Mouse (Mus musculus): ENCODE measurements at regions not wholly inside any gene's neighbourhood (a gene's known extent, or its start where the extent isn't known, plus 50 kb on each side); places are given as distances from the start of the nearest gene placed in this dataset.
A peak's percentile ranks its signal among the peaks of the same experiment; 100 is the strongest.
"Not testable (repeated sequence)": the region's sequence is repeated elsewhere in the genome, so short reads cannot be mapped to it uniquely, and the experiment has no call there.

DNA sequence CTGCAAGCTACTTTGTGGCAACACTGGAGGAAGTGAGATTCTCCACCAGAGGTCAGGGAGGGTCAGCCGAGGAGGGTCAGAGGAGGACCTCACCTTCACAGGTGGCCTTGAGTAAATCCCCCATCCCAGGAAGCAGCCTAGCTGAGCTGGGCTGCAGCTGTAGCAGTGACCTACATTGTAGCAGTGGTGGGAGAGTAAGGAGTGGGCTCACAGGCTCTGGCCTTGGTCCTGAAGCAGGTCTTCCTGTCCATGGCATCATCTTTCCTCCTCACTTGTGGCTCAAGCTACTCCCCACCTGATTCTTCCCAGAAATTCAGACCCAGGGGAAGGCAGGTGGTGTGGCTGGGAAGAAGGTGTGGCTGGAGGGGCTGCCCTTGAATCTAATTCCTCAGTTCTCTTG is 84.3 kb downstream of the 1810013L24Rik start:
- H3K36me3 ChIP-seq; H3K9me3 ChIP-seq; H3K4me2 ChIP-seq; H3K4me3 ChIP-seq; ATAC-seq (ENCODE audit: low FRiP score); H3K9ac ChIP-seq; H3K27me3 ChIP-seq; H3K27ac ChIP-seq: not testable (repeated sequence)
- 50% methylated on average over 1 of the region's 1 CpGs for WGBS
- peaks cover 11% of the 10 kb centered on the region for H3K4me1 ChIP-seq (replicated peaks)

DNA sequence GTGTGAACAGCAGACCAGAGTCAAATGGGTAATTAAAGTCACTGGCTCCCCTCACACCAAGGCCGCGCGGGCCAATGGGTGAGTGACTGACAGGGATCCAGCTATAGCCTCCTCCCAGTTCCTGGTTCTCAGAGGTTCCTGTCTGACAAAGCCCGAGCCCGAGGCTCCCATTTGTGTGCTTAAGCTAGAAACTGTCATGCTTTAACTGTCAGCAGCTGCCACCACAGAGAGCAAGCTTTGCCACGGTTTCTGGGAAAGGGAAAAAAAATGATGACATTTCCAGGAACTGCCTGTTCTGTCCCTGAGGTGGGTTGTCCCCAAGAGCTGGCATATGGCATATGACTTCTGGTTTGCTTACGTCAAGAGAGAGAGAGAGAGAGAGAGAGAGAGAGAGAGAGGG is 86.2 kb downstream of the 1810013L24Rik start:
- 31% methylated on average over 7 of the region's 7 CpGs for WGBS
- peak; percentile 46; the same call in 1 of the 2 replicates for ATAC-seq (ENCODE audit: low FRiP score)

DNA sequence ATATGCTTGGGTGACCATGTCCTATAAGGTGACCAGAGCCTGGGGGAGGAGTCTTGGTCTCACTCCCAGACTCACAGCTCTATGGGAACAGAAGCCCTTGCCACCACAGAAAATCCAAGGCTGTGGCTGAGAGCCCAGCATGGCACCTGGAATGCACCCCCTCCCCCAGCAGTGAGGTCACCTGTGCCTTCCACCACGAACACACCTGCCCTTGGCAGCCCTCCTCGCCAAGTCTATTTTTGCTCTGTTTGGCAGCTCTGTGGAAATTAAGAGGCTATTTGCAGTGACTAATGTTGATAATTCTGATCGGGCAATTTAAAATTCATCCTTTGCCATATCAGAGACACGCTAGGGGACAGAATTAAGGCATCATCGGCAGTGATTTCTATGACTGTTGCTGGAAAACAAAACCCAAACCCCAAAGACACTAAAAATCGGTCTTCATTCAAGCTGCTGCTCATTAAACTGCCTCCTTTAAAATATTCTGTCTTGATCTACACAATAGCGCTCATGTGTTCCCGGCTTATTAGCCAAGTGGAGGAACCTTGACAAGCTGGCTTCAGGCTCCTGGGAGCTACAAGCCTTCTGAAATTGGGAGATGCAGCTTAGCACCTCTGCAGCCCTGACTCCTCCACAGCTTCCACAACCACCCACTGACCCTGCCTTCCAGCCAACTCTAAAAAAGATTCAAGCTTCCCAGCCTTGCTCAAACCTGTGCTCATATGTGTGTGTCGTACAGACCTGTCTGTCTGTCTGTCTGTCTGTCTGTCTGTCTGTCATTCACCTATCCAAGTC is 89.0 kb downstream of the 1810013L24Rik start:
- H3K36me3 ChIP-seq: no peaks in the 10 kb centered on the region
- no peak for ATAC-seq (ENCODE audit: low FRiP score)
- H3K9ac ChIP-seq: no peak overlapping the region
- H3K27ac ChIP-seq: no peak overlapping the region
- H3K27me3 ChIP-seq: no peaks in the 10 kb centered on the region
- H3K4me3 ChIP-seq: no peak overlapping the region
- no peak overlapping the region for H3K4me2 ChIP-seq
- 84% methylated on average over 9 of the region's 9 CpGs for WGBS
- peaks cover 11% of the 10 kb centered on the region for H3K4me1 ChIP-seq (replicated peaks)
- no peaks in the 10 kb centered on the region for H3K9me3 ChIP-seq

More for the DNA sequence above, 86.2 kb downstream of the 1810013L24Rik start:
- Histone ChIP-seq H3K4me3 (no peak overlapping the region), H3K27ac (peak overlapping the region; percentile 58), H3K27me3 (no peaks in the 10 kb centered on the region), H3K4me2 (no peak overlapping the region), H3K36me3 (no peaks in the 10 kb centered on the region), H3K4me1 (replicated peaks) (peaks cover 11% of the 10 kb centered on the region), H3K9me3 (no peaks in the 10 kb centered on the region), H3K9ac (no peak overlapping the region)

DNA sequence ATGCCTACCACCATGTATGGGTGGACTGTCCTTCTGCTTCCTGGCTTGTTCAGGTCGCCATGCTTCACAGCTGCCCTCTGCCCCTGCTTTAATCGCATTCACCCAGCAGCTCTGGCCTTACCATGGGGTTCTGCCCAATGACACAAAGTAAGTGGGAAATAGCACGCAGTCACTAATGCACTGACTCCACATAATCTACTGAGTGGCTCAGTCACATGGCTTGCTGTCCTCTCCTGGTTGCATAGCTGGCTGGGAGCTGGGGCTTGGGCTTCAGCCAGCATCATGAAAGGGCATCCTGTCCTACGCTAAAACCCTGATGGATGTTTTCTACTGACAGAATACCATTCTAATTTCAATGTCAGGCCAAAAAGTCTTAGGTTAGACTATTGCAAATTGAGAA is 94.8 kb downstream of the 1810013L24Rik start:
- WGBS: 94% methylated on average over 4 of the region's 4 CpGs
- H3K27ac ChIP-seq: no peak overlapping the region
- H3K4me2 ChIP-seq: no peak overlapping the region

DNA sequence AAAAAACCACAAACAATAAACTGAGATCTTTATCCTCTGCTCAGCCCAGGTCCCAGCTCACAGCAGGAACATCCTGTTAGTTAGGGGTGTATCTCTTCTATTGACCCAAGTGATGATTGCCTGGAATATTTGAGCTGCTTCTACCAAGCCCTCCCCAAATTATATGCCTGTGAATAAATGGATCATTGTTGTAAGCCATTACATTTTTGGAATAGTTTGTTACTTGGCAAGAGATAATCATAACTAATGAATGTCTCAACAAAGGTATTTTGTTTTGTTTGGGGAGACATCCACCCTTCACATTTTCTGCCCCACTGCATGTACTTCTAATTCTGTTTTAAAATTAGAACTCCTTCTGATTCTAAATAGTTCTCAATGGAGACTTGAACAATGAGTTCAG is 102.1 kb downstream of the 1810013L24Rik start:
- no peaks in the 10 kb centered on the region for H3K9me3 ChIP-seq
- H3K27me3 ChIP-seq: no peaks in the 10 kb centered on the region
- no peaks in the 10 kb centered on the region for H3K4me1 ChIP-seq (replicated peaks)
- H3K27ac ChIP-seq: no peak overlapping the region
- H3K4me2 ChIP-seq: no peak overlapping the region
- ATAC-seq (ENCODE audit: low FRiP score): no peak
- H3K9ac ChIP-seq: no peak overlapping the region
- no peaks in the 10 kb centered on the region for H3K36me3 ChIP-seq
- no peak overlapping the region for H3K4me3 ChIP-seq

More for the DNA sequence above, 94.8 kb downstream of the 1810013L24Rik start:
- ATAC-seq (ENCODE audit: low FRiP score): no peak
- Histone ChIP-seq H3K27me3 (no peaks in the 10 kb centered on the region), H3K36me3 (no peaks in the 10 kb centered on the region), H3K9me3 (no peaks in the 10 kb centered on the region), H3K4me3 (no peak overlapping the region), H3K4me1 (replicated peaks) (no peaks in the 10 kb centered on the region), H3K9ac (no peak overlapping the region)

DNA sequence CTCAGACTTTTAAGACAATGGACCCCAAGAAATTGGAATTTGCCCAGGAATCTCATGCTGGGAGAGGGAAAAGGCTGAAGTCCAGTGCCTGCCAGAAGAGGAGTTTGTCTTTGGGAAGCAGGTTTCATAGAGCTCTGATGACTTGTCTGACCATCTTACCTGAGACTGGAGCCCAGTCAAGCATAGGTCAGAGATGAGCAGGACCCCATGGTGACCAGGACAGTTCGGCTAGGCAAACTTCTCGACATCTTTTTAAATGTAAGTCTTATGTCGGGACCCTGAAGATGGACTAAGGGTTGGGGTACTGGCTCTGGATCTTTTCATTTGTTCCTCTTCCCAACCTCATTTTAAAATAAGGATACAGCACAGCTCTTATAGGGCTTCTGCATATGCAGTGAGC is 103.2 kb downstream of the 1810013L24Rik start:
- ATAC-seq (ENCODE audit: low FRiP score): no peak
- Histone ChIP-seq H3K27ac (no peak overlapping the region), H3K36me3 (no peaks in the 10 kb centered on the region), H3K4me2 (no peak overlapping the region), H3K4me3 (no peak overlapping the region), H3K4me1 (replicated peaks) (0 out of 2 replicates have a peak, but pooled peaks cover under 1% of the 10 kb centered on the region), H3K9me3 (no peaks in the 10 kb centered on the region), H3K27me3 (no peaks in the 10 kb centered on the region), H3K9ac (no peak overlapping the region)
- 94% methylated on average over 3 of the region's 3 CpGs for WGBS

DNA sequence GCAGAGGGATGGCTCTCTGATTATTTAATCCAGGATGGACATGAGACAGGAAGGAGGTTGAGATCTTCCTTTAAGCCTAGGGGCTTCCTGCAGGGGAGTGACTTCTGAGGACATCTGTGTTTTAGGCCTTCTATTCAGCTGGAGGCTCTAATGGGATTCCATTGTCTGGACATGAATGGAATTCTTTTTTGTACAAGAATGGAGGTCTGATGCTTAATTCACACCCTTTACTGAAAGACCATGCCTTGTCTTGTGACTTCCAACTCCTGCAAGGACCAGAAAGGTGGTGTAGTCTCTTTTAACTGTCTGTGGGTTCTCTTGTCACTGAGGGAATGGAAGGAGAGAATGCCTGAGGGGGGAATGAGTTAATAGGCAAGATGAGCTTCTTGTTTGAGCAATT is 106.5 kb downstream of the 1810013L24Rik start:
- Histone ChIP-seq H3K4me3 (no peak overlapping the region), H3K27ac (no peak overlapping the region), H3K9me3 (no peaks in the 10 kb centered on the region), H3K36me3 (no peaks in the 10 kb centered on the region), H3K4me2 (no peak overlapping the region), H3K27me3 (no peaks in the 10 kb centered on the region), H3K9ac (no peak overlapping the region), H3K4me1 (replicated peaks) (peaks cover 17% of the 10 kb centered on the region)
- no peak for ATAC-seq (ENCODE audit: low FRiP score)

DNA sequence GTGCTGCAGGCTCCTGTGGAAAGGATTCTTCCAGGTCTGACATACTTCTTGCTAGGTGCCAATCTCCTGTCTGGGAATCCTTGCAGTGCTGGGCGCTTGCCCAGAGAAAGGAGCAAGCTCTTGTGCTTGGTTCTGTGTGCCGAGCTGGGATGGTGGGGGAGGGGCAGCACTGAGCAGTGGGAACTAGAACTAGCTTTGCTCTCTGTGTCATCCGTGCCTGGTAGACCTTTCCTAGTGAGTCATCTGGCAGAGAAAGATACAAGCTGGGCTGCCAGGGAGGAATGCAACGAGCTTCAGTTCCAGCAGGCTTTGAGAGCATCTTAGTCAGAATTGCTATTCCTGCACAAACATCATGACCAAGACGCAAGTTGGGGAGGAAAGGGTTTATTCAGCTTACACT is 108.6 kb downstream of the 1810013L24Rik start:
- Histone ChIP-seq H3K4me3 (no peak overlapping the region), H3K4me1 (replicated peaks) (peaks cover 17% of the 10 kb centered on the region), H3K9ac (no peak overlapping the region), H3K27me3 (no peaks in the 10 kb centered on the region), H3K9me3 (no peaks in the 10 kb centered on the region), H3K4me2 (no peak overlapping the region), H3K36me3 (no peaks in the 10 kb centered on the region), H3K27ac (no peak overlapping the region)
- WGBS: 50% methylated on average over 5 of the region's 5 CpGs
- ATAC-seq (ENCODE audit: low FRiP score): no peak

DNA sequence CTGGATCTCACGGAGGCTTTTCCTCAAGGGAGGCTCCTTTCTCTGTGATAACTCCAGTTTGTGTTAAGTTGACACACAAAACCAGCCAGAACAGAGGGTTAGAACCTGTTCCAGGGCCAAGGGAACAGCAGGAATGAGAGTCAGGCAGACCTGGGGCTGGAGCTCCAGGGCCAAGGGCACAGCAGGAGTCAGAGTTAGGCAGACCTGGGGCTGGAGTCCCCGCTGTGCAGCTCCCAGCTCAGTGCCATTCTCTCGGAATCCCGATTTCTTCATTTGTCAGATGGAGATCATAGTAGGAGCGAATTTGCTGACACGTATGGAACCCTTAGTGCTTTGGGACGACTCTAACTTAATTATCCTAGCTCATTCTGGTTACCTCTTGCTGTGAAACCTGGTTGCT is 109.2 kb downstream of the 1810013L24Rik start:
- H3K27ac ChIP-seq: no peak overlapping the region
- no peaks in the 10 kb centered on the region for H3K9me3 ChIP-seq
- no peaks in the 10 kb centered on the region for H3K27me3 ChIP-seq
- no peak overlapping the region for H3K9ac ChIP-seq
- ATAC-seq (ENCODE audit: low FRiP score): no peak
- WGBS: 34% methylated on average over 7 of the region's 7 CpGs
- H3K36me3 ChIP-seq: no peaks in the 10 kb centered on the region
- peaks cover 17% of the 10 kb centered on the region for H3K4me1 ChIP-seq (replicated peaks)
- no peak overlapping the region for H3K4me3 ChIP-seq
- H3K4me2 ChIP-seq: no peak overlapping the region

DNA sequence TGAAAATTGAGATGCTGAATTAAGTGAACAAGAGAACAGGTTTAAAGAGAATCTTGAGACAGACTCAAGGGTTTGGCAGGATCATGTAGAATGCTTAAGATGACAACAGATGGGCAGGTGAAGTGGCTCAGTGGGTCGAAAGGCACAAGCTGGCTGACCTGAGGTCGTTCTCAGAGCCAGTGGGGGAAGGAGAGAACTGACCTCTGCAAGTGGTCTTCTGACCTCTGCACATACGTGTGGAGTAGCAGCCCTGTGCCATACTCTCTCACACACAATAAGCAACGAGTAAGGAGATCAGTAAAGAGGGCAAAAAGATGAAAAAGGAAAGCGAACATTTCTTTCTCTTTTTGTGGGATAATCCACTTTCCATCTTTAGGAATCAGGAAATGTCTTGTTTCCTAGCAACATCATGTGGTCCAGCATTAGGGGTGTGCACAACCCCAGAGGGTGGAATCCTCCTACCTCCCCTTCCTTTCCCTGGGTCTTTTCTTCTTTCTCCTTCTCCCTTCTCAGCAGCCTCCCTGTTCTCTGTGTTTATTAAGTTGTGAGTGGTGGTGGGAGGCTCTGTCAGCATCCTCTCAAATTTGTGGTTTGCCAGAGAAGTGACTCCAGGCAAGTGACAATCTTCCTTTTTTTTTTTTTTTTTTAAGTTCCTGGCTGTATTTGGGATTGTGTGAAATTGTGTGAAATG is 114.7 kb downstream of the 1810013L24Rik start:
- ATAC-seq (ENCODE audit: low FRiP score): no peak
- H3K36me3 ChIP-seq: no peaks in the 10 kb centered on the region
- no peak overlapping the region for H3K9ac ChIP-seq
- no peaks in the 10 kb centered on the region for H3K27me3 ChIP-seq
- H3K4me2 ChIP-seq: no peak overlapping the region
- no peak overlapping the region for H3K27ac ChIP-seq
- 12% methylated on average over 5 of the region's 5 CpGs for WGBS
- peaks cover 20% of the 10 kb centered on the region for H3K4me1 ChIP-seq (replicated peaks)
- no peak overlapping the region for H3K4me3 ChIP-seq
- H3K9me3 ChIP-seq: no peaks in the 10 kb centered on the region

DNA sequence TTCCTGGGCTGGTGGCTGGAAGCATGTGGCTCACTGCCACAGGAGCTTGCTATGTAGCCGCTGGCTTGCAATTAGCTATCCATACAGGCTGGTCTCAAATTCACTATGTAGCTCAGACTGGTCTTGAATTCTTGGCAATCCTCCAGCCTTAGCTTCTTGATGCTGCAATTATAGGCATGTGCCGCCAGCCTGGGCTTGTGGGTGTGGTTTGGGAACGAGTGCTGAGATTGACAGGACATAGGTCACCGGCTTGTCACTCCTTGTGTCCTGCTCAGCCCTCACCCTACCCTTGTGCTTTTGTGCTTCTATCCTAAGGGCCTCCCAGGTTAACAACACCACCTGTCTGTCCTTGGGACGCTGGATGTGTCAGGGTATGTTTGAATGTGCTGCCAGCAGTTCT is 117.9 kb downstream of the 1810013L24Rik start:
- Histone ChIP-seq H3K4me2 (no peak overlapping the region), H3K4me1 (replicated peaks) (peaks cover 16% of the 10 kb centered on the region), H3K27me3 (no peaks in the 10 kb centered on the region), H3K36me3 (no peaks in the 10 kb centered on the region), H3K9me3 (no peaks in the 10 kb centered on the region), H3K4me3 (no peak overlapping the region), H3K9ac (no peak overlapping the region), H3K27ac (no peak overlapping the region)
- no peak for ATAC-seq (ENCODE audit: low FRiP score)
- 58% methylated on average over 5 of the region's 5 CpGs for WGBS

DNA sequence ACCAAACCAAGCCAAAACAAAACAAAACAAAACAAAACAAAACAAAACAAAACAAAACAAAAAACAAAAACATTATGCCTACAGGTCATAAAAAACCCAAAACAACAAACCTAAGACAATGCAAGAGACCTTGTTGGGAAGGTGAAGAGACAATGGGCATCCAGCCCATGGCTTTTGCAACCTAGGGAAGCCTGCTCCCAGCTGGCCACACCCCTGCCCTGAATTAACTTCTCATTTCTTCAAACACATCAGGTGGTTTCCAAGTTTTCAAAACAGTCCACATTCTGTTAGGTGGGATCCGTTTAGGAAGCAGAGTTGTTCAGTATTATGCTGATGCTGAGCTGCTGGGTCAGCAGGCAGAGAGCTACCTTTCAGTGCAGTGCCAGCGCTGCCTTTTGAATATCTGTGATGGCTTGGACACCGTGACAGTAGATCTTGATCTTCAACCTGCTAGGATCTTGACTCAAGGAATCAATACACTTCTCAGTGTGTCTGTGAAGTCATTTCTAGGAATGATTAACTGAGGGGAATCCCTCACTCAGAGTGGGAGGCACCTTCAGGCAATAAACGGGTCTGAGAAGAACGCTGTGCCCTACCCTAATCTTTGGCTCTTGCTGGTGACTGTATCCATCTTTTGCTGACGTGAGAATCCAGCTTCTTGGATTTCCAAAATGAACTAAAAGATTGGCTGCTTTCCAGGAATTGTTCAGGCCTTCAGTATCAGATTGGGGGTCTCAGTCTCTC is 121.4 kb downstream of the 1810013L24Rik start:
- Histone ChIP-seq H3K4me1 (replicated peaks) (peaks cover 10% of the 10 kb centered on the region), H3K9me3 (no peaks in the 10 kb centered on the region), H3K27ac (no peak overlapping the region), H3K4me3 (no peak overlapping the region), H3K9ac (no peak overlapping the region), H3K36me3 (no peaks in the 10 kb centered on the region), H3K27me3 (no peaks in the 10 kb centered on the region), H3K4me2 (no peak overlapping the region)
- 71% methylated on average over 6 of the region's 6 CpGs for WGBS
- no peak for ATAC-seq (ENCODE audit: low FRiP score)
